In genomic region chr5:139251279-139251678, GRCm38 (mm10) we compare ENCODE assay signal across 8 mouse cellular contexts. TPM values are rescaled to one million over a fixed set of nuclear protein-coding genes. Genes with fewer than 3 reads are reported as not detected.
DNase-seq lines count a peak whose midpoint lies in the region; ATAC-seq lines count a peak whose summit lies in the region.

No protein-coding gene starts in this region.

- H3K4me1 ChIP-seq in liver, embryonic 11.5 days (replicated peaks; ENCODE audit: control insufficient read depth, insufficient read depth, low read length): peaks cover 43% of the 10 kb centered on the region
- peaks cover 32% of the 10 kb centered on the region for H3K4me1 ChIP-seq in forebrain, embryonic 12.5 days
- H3K4me1 ChIP-seq in limb, embryonic 11.5 days (ENCODE audit: control insufficient read depth, insufficient read depth, low read length): peaks cover 10% of the 10 kb centered on the region
- H3K4me1 ChIP-seq in neural tube, embryonic 15.5 days: peaks cover 38% of the 10 kb centered on the region

- H3K4me2 ChIP-seq in liver, embryonic 11.5 days: peak overlapping the region; percentile 98
- H3K4me2 ChIP-seq in forebrain, embryonic 12.5 days: peak overlapping the region; percentile 91
- peak overlapping the region; percentile 92; the same call in 1 of the 2 replicates for H3K4me2 ChIP-seq in limb, embryonic 11.5 days (ENCODE audit: low read depth, severe bottlenecking)
- peak overlapping the region; percentile 72 for H3K4me2 ChIP-seq in neural tube, embryonic 15.5 days

- H3K27ac ChIP-seq in liver, embryonic 11.5 days (ENCODE audit: low read depth, low read length): peak overlapping the region; percentile 77; the same call in 1 of the 2 replicates
- H3K27ac ChIP-seq in forebrain, embryonic 12.5 days: no peak overlapping the region
- H3K27ac ChIP-seq in limb, embryonic 11.5 days (replicated peaks; ENCODE audit: low read depth, low read length): no peak overlapping the region
- peak overlapping the region; percentile 83 for H3K27ac ChIP-seq in neural tube, embryonic 15.5 days (replicated peaks)

- no peaks in the 10 kb centered on the region for H3K27me3 ChIP-seq in liver, embryonic 11.5 days (replicated peaks; ENCODE audit: control insufficient read depth, insufficient read depth, low read length)
- H3K27me3 ChIP-seq in forebrain, embryonic 12.5 days: no peaks in the 10 kb centered on the region
- H3K27me3 ChIP-seq in limb, embryonic 11.5 days (ENCODE audit: control insufficient read depth, insufficient read depth, low read length): no peaks in the 10 kb centered on the region
- no peaks in the 10 kb centered on the region for H3K27me3 ChIP-seq in neural tube, embryonic 15.5 days (replicated peaks)

- no peaks in the 10 kb centered on the region for H3K9me3 ChIP-seq in liver, embryonic 11.5 days (ENCODE audit: control insufficient read depth, low read length)
- no peaks in the 10 kb centered on the region for H3K9me3 ChIP-seq in forebrain, embryonic 12.5 days
- H3K9me3 ChIP-seq in limb, embryonic 11.5 days (ENCODE audit: control insufficient read depth, low read length): no peaks in the 10 kb centered on the region
- H3K9me3 ChIP-seq in neural tube, embryonic 15.5 days (replicated peaks): no peaks in the 10 kb centered on the region

- WGBS in liver, embryonic 11.5 days: 81% methylated on average over 7 of the region's 7 CpGs
- 89% methylated on average over 7 of the region's 7 CpGs for WGBS in forebrain, embryonic 12.5 days
- 84% methylated on average over 7 of the region's 7 CpGs for WGBS in limb, embryonic 11.5 days
- WGBS in neural tube, embryonic 15.5 days: 89% methylated on average over 7 of the region's 7 CpGs

- DNase-seq in liver, embryonic 11.5 days (ENCODE audit: low spot score): no peak
- DNase-seq in liver: no peak
- DNase-seq in limb, embryonic 11.5 days (ENCODE audit: low spot score): no peak
- no peak for DNase-seq in thymus, postnatal 36 days
- DNase-seq in embryo, embryonic 10 days (ENCODE audit: low spot score): no peak
- DNase-seq in thymus, postnatal 10 days (ENCODE audit: low spot score in 2 of 2): no peak

- ATAC-seq in liver, embryonic 11.5 days (replicated peaks; ENCODE audit: low FRiP score): no peak
- no peak for ATAC-seq in forebrain, embryonic 12.5 days (ENCODE audit: low FRiP score)
- no peak for ATAC-seq in limb, embryonic 11.5 days (ENCODE audit: insufficient number of reproducible peaks, low FRiP score, low TSS enrichment, low read depth)
- no peak for ATAC-seq in neural tube, embryonic 15.5 days (ENCODE audit: low FRiP score)

- peaks cover 26% of the 10 kb centered on the region for H3K36me3 ChIP-seq in liver, embryonic 11.5 days (ENCODE audit: control insufficient read depth, insufficient read depth, low read length)
- H3K36me3 ChIP-seq in forebrain, embryonic 12.5 days (replicated peaks): peaks cover 47% of the 10 kb centered on the region
- peaks cover 11% of the 10 kb centered on the region; the same call in 1 of the 2 replicates for H3K36me3 ChIP-seq in limb, embryonic 11.5 days (ENCODE audit: control insufficient read depth, insufficient read depth, low read length)
- H3K36me3 ChIP-seq in neural tube, embryonic 15.5 days: peaks cover 43% of the 10 kb centered on the region

- H3K4me3 ChIP-seq in liver, embryonic 11.5 days (ENCODE audit: low read depth, low read length): peak overlapping the region; percentile 86
- peak overlapping the region; percentile 88 for H3K4me3 ChIP-seq in forebrain, embryonic 12.5 days (replicated peaks)
- peak overlapping the region; percentile 58; the same call in 1 of the 2 replicates for H3K4me3 ChIP-seq in limb, embryonic 11.5 days (ENCODE audit: low read depth, low read length)
- no peak overlapping the region for H3K4me3 ChIP-seq in neural tube, embryonic 15.5 days (replicated peaks)

- H3K9ac ChIP-seq in liver, embryonic 11.5 days (ENCODE audit: low read depth, low read length): peak overlapping the region; percentile 75
- peak overlapping the region; percentile 86 for H3K9ac ChIP-seq in forebrain, embryonic 12.5 days
- H3K9ac ChIP-seq in limb, embryonic 11.5 days (ENCODE audit: low read length): peak overlapping the region; percentile 66; the same call in 1 of the 2 replicates
- H3K9ac ChIP-seq in neural tube, embryonic 15.5 days (replicated peaks): peak overlapping the region; percentile 56

RNA-seq across cellular contexts. Expression of gene Get4, which starts 0.8 kb away (rescaled TPM):
- 208 and 209 TPM in 2 replicates for polyA plus RNA-seq in liver, embryonic 11.5 days (2014; fragmentation: Nextera tagmentation; extraction: Ambion mirVana)
- polyA plus RNA-seq in forebrain, embryonic 12.5 days (2016; fragmentation: Nextera tagmentation; extraction: Ambion mirVana): 138 and 141 TPM in 2 replicates
- 148 and 159 TPM in 2 replicates for polyA plus RNA-seq in limb, embryonic 11.5 days (2014; fragmentation: Nextera tagmentation; extraction: Ambion mirVana)
- polyA plus RNA-seq in neural tube, embryonic 15.5 days (2015; fragmentation: Nextera tagmentation; extraction: Ambion mirVana): 119 and 126 TPM in 2 replicates

RNA-seq across cellular contexts. Expression of gene Sun1, which starts 50.8 kb away (rescaled TPM):
- polyA plus RNA-seq in liver, embryonic 11.5 days (2014; fragmentation: Nextera tagmentation; extraction: Ambion mirVana): 46.0 and 50.4 TPM in 2 replicates
- 53.1 and 59.3 TPM in 2 replicates for polyA plus RNA-seq in forebrain, embryonic 12.5 days (2016; fragmentation: Nextera tagmentation; extraction: Ambion mirVana)
- 46.2 and 49.4 TPM in 2 replicates for polyA plus RNA-seq in limb, embryonic 11.5 days (2014; fragmentation: Nextera tagmentation; extraction: Ambion mirVana)
- 41.7 and 42.1 TPM in 2 replicates for polyA plus RNA-seq in neural tube, embryonic 15.5 days (2015; fragmentation: Nextera tagmentation; extraction: Ambion mirVana)

Comparison
In these comparisons a context has a peak if more than half of its experiments do, and no peak if none do; other contexts are left out.
1. H3K27ac ChIP-seq: peak in liver, embryonic 11.5 days (single experiment) and neural tube, embryonic 15.5 days (single experiment); none in forebrain, embryonic 12.5 days (single experiment) and limb, embryonic 11.5 days (single experiment).
2. Peak in every context shown above with its lines, with median percentiles within 50 percentile points of each other: H3K4me2 ChIP-seq and H3K9ac ChIP-seq.